Mouse (Mus musculus) midbrain, embryonic 16.5 days (tissue): ENCODE results near the gene Ftl1. TPM values are rescaled to one million over a fixed set of nuclear protein-coding genes. Genes with fewer than 3 reads are reported as not detected.

Source experiments
- ATAC-seq: fragments of 200-750 bp; cut with Nextera tagmentation; 2 replicates; pipeline ENCODE4 v1.8.0; 2017; ENCODE audit warnings: moderate TSS enrichment
- H3K27ac ChIP-seq: fragments of 300-500 bp; sonication (generic); 2 replicates; pipeline ENCODE4 v1.5.1; 2014; ENCODE audit warnings: mild to moderate bottlenecking, low read length, mixed read lengths
- H3K27me3 ChIP-seq: fragments of 300-500 bp; sonication (generic); 2 replicates; pipeline ENCODE4 v1.6.1; 2014; ENCODE audit warnings: low read depth, low read length, mixed read lengths; ENCODE audit not compliant: control insufficient read depth, insufficient read depth
- H3K36me3 ChIP-seq: fragments of 300-500 bp; sonication (generic); 2 replicates; pipeline ENCODE4 v1.6.1; 2014; ENCODE audit warnings: mild to moderate bottlenecking, low read length, moderate library complexity, mixed read lengths; ENCODE audit not compliant: control insufficient read depth, insufficient read depth
- H3K4me1 ChIP-seq: fragments of 300-500 bp; sonication (generic); 2 replicates; pipeline ENCODE4 v1.6.1; 2014; ENCODE audit warnings: mild to moderate bottlenecking, low read length, mixed read lengths; ENCODE audit not compliant: control insufficient read depth, insufficient read depth
- H3K4me2 ChIP-seq: fragments of 300-500 bp; sonication (generic); 2 replicates; pipeline ENCODE4 v1.6.1; 2014; ENCODE audit warnings: mild to moderate bottlenecking, low read length, mixed read lengths
- H3K4me3 ChIP-seq: fragments of 300-500 bp; sonication (generic); 2 replicates; pipeline ENCODE4 v1.5.1; 2014; ENCODE audit warnings: low read depth, mild to moderate bottlenecking, low read length, moderate library complexity, mixed read lengths
- H3K9ac ChIP-seq: fragments of 300-500 bp; sonication (generic); 2 replicates; pipeline ENCODE4 v1.6.1; 2014; ENCODE audit warnings: low read depth, low read length, mixed read lengths
- H3K9me3 ChIP-seq: fragments of 300-500 bp; sonication (generic); replicated peaks from 2 replicates; pipeline ENCODE4 v1.6.1; 2014; ENCODE audit warnings: mild to moderate bottlenecking, low read length, mixed read lengths; ENCODE audit not compliant: control insufficient read depth, poor library complexity, severe bottlenecking
- WGBS: fragments of 180-500 bp; shearing (Covaris S2); extraction: QIAGEN DNeasy Blood & Tissue Kit; methylation state at CpG from one replicate; pipeline ENCODE4 v1.1.7; 2014; 5-methylcytosine and 5-hydroxymethylcytosine counted together
- polyA plus RNA-seq: library from polyadenylated mRNA; unstranded; fragments of >200 nt; fragmentation: Nextera tagmentation; extraction: Ambion mirVana; gene quantifications from 2 replicates; pipeline ENCODE4 v1.2.1, GENCODE M21; 2015

Gene Ftl1
- polyA plus RNA-seq, 1 experiment from 2014 or later: 5,323 TPM

- H3K9me3 ChIP-seq: no peaks in the 10 kb centered on the region
- peak within 1 kb of the TSS; percentile 90 for H3K4me2 ChIP-seq
- H3K4me3 ChIP-seq: peak within 1 kb of the TSS; percentile 87
- ATAC-seq: peak; percentile 97
- peaks cover 30% of the 10 kb centered on the region for H3K4me1 ChIP-seq
- H3K9ac ChIP-seq: peak within 1 kb of the TSS; percentile 85
- H3K36me3 ChIP-seq: peaks cover 5% of the 10 kb centered on the region; the same call in 1 of the 2 replicates
- no peaks in the 10 kb centered on the region for H3K27me3 ChIP-seq
- WGBS: under 1% methylated on average over 44 of the region's 45 CpGs
- H3K27ac ChIP-seq: peak within 1 kb of the TSS; percentile 87
These were observed 25.3 kb downstream of the Ftl1 start, which contains the start of gene Gys1 for GRCm38 (mm10) chr7:45434203-45435015. TSS of gene Gys1 (plus strand) at chr7:45434844.

GRCm38 (mm10) chr7:45433835-45434202, 25.9 kb downstream of the Ftl1 start:
- peaks cover 10% of the 10 kb centered on the region; the same call in 1 of the 2 replicates for H3K36me3 ChIP-seq
- no peak; the same call in none of the 2 replicates for ATAC-seq
- H3K27me3 ChIP-seq: no peaks in the 10 kb centered on the region
- WGBS: 2% methylated on average over 7 of the region's 7 CpGs
- peak overlapping the region; percentile 87 for H3K27ac ChIP-seq
- H3K9me3 ChIP-seq: no peaks in the 10 kb centered on the region
- peak overlapping the region; percentile 85 for H3K9ac ChIP-seq
- peak overlapping the region; percentile 90 for H3K4me2 ChIP-seq
- peak overlapping the region; percentile 87 for H3K4me3 ChIP-seq
- peaks cover 30% of the 10 kb centered on the region for H3K4me1 ChIP-seq

- no peak for ATAC-seq
- no peaks in the 10 kb centered on the region for H3K9me3 ChIP-seq
- H3K4me2 ChIP-seq: no peak overlapping the region
- no peak overlapping the region for H3K9ac ChIP-seq
- WGBS: 96% methylated on average over 8 of the region's 8 CpGs
- no peak overlapping the region for H3K27ac ChIP-seq
- no peak overlapping the region for H3K4me3 ChIP-seq
- H3K4me1 ChIP-seq: no peaks in the 10 kb centered on the region
- peaks cover 58% of the 10 kb centered on the region for H3K36me3 ChIP-seq
- no peaks in the 10 kb centered on the region for H3K27me3 ChIP-seq
These were observed 33.1 kb downstream of the Ftl1 start for GRCm38 (mm10) chr7:45426556-45426955.

GRCm38 (mm10) chr7:45421194-45421593, 38.5 kb downstream of the Ftl1 start:
- peaks cover 46% of the 10 kb centered on the region for H3K27me3 ChIP-seq

GRCm38 (mm10) chr7:45420615-45420919, 39.1 kb downstream of the Ftl1 start, which contains the start of gene Lhb:
TSS of gene Lhb (plus strand) at chr7:45420820.
- H3K4me2 ChIP-seq: no peak within 1 kb of the TSS
- H3K9me3 ChIP-seq: no peaks in the 10 kb centered on the region
- no peak within 1 kb of the TSS for H3K9ac ChIP-seq
- H3K36me3 ChIP-seq: peaks cover 40% of the 10 kb centered on the region
- 49% methylated on average over 6 of the region's 6 CpGs for WGBS
- H3K4me1 ChIP-seq: no peaks in the 10 kb centered on the region
- no peak for ATAC-seq
- H3K27ac ChIP-seq: no peak within 1 kb of the TSS
- H3K4me3 ChIP-seq: no peak within 1 kb of the TSS
- H3K27me3 ChIP-seq: peaks cover 53% of the 10 kb centered on the region

More at GRCm38 (mm10) chr7:45421194-45421593, 38.5 kb downstream of the Ftl1 start:
- no peak for ATAC-seq
- Histone ChIP-seq H3K4me2 (no peak overlapping the region), H3K27ac (no peak overlapping the region), H3K9ac (no peak overlapping the region), H3K4me3 (no peak overlapping the region), H3K9me3 (no peaks in the 10 kb centered on the region), H3K36me3 (peaks cover 40% of the 10 kb centered on the region), H3K4me1 (no peaks in the 10 kb centered on the region)
- 94% methylated on average over 14 of the region's 14 CpGs for WGBS

GRCm38 (mm10) chr7:45419859-45420614, 39.6 kb downstream of the Ftl1 start:
- Histone ChIP-seq H3K27me3 (peaks cover 58% of the 10 kb centered on the region), H3K27ac (no peak overlapping the region), H3K36me3 (peaks cover 36% of the 10 kb centered on the region), H3K4me1 (no peaks in the 10 kb centered on the region), H3K4me3 (no peak overlapping the region), H3K4me2 (no peak overlapping the region), H3K9ac (no peak overlapping the region), H3K9me3 (no peaks in the 10 kb centered on the region)
- 13% methylated on average over 27 of the region's 27 CpGs for WGBS
- ATAC-seq: no peak

- 14% methylated on average over 13 of the region's 13 CpGs for WGBS
These were observed 41.7 kb downstream of the Ftl1 start for GRCm38 (mm10) chr7:45417962-45418492.

GRCm38 (mm10) chr7:45415636-45416035, 44.0 kb downstream of the Ftl1 start:
- Histone ChIP-seq H3K9me3 (no peaks in the 10 kb centered on the region), H3K4me1 (peaks cover 7% of the 10 kb centered on the region), H3K4me2 (peak overlapping the region; percentile 33), H3K27ac (no peak overlapping the region), H3K36me3 (no peaks in the 10 kb centered on the region; the same call in 1 of the 2 replicates), H3K9ac (no peak overlapping the region), H3K27me3 (peaks cover 91% of the 10 kb centered on the region), H3K4me3 (no peak overlapping the region)
- ATAC-seq: no peak
- WGBS: 14% methylated on average over 37 of the region's 37 CpGs

More at GRCm38 (mm10) chr7:45417962-45418492, 41.7 kb downstream of the Ftl1 start:
- ATAC-seq: no peak
- Histone ChIP-seq H3K36me3 (peaks cover 18% of the 10 kb centered on the region), H3K27me3 (peaks cover 78% of the 10 kb centered on the region), H3K4me1 (peaks cover 7% of the 10 kb centered on the region), H3K9me3 (no peaks in the 10 kb centered on the region), H3K4me3 (no peak overlapping the region), H3K9ac (no peak overlapping the region), H3K27ac (no peak overlapping the region), H3K4me2 (no peak overlapping the region)
